Mouse (Mus musculus): Measurements from ENCODE around the gene Map7. TPM values are rescaled to one million over a fixed set of nuclear protein-coding genes. Genes with fewer than 3 reads are reported as not detected.
A peak's percentile ranks its signal among the peaks of the same experiment; 100 is the strongest.

Map7 gene
- polyA plus RNA-seq, 1 experiment, result 82.2 TPM

DNA sequence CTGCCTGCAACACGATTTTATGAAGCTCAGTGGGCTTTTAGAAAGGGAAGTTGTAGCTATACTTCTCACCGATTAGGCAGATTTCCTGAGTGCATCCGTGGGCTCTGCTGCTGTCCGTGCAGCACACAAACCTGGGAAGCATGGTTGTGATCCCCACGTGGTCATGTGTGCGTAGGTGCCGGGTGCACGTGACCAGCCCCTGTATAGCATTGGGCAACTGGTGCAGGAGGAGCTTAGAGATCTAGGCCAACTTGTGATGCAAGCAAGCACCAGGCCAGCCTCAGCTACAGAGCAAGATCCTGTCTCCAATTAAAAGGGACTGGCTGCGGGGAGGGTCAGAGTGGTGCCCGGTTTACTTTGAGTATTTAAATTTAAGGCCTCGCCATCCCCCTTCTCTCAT, 18.5 kb downstream of the Map7 start:
- no peak overlapping the region for H3K4me3 ChIP-seq (ENCODE audit: control insufficient read depth, low read depth, low read length)
- H3K4me1 ChIP-seq (ENCODE audit: control insufficient read depth, insufficient read depth, low read length), result peaks cover 5% of the 10 kb centered on the region
- no peaks in the 10 kb centered on the region for H3K36me3 ChIP-seq (ENCODE audit: control insufficient read depth, insufficient read depth, low read length)
- no peak overlapping the region for H3K27ac ChIP-seq (ENCODE audit: control insufficient read depth, insufficient read depth, low read depth, low read length)
- H3K27me3 ChIP-seq (ENCODE audit: control insufficient read depth, insufficient read depth, low read length), result no peaks in the 10 kb centered on the region
- TF ChIP-seq POLR2A (IDR thresholded peaks at IDR 0.05; ENCODE audit: control insufficient read depth, low read depth, low read length) (no peak), CTCF (IDR thresholded peaks at IDR 0.05; ENCODE audit: control insufficient read depth, insufficient read depth, insufficient replicate concordance, low read depth, low read length) (no peak)

DNA sequence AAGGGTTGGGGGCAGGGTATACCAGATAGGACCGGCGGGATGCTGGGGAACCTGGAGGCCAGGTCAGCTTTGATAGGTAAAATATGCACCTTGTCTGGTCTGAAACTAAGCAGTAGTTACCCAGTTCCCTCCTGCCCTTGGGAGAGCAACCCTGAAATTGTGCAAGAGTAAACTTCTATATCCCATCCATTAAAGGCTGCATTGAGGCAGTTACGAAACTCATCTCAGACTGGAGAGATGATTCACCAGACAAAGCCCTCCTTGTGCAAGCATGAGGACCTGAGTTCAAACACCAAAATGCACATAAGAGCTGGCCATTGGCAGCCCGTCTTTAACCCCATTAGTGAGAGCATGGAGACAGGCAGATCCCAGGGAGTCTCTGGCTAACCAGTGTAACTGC, 19.2 kb downstream of the Map7 start:
- Histone ChIP-seq H3K4me1 (ENCODE audit: control insufficient read depth, insufficient read depth, low read length) (peaks cover 5% of the 10 kb centered on the region), H3K27ac (ENCODE audit: control insufficient read depth, insufficient read depth, low read depth, low read length) (no peak overlapping the region), H3K36me3 (ENCODE audit: control insufficient read depth, insufficient read depth, low read length) (no peaks in the 10 kb centered on the region), H3K4me3 (ENCODE audit: control insufficient read depth, low read depth, low read length) (no peak overlapping the region), H3K27me3 (ENCODE audit: control insufficient read depth, insufficient read depth, low read length) (no peaks in the 10 kb centered on the region)
- TF ChIP-seq CTCF (IDR thresholded peaks at IDR 0.05; ENCODE audit: control insufficient read depth, insufficient read depth, insufficient replicate concordance, low read depth, low read length) (no peak), POLR2A (IDR thresholded peaks at IDR 0.05; ENCODE audit: control insufficient read depth, low read depth, low read length) (no peak)

DNA sequence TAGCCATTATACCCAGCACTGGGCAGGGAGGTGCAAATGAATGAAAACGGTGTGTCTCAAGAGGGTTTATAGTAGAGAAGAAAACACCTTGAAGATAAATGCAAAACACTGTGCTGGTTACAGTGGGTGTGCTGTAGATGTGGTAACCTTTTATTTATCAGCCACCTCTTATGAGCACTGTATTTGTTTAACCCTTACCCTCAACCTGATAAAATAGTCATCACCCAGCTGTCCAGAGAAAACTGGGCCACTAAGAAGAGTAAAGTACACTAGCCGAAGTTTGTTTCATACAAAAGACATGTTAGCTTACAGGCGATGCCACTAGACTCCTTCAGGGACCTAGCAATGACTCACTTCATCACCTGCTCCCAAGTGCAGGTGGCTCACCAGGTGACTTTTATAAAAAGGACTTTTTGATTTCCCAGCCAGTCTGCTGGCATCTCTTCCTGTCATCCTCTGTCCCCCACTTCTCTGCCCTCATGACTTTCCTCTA, 21.0 kb downstream of the Map7 start:
- H3K27ac ChIP-seq (ENCODE audit: control insufficient read depth, insufficient read depth, low read depth, low read length), result no peak overlapping the region
- H3K27me3 ChIP-seq (ENCODE audit: control insufficient read depth, insufficient read depth, low read length), result no peaks in the 10 kb centered on the region
- no peak overlapping the region for H3K4me3 ChIP-seq (ENCODE audit: control insufficient read depth, low read depth, low read length)
- H3K4me1 ChIP-seq (ENCODE audit: control insufficient read depth, insufficient read depth, low read length), result peaks cover 5% of the 10 kb centered on the region
- TF ChIP-seq CTCF (IDR thresholded peaks at IDR 0.05; ENCODE audit: control insufficient read depth, insufficient read depth, insufficient replicate concordance, low read depth, low read length), result no peak
- TF ChIP-seq POLR2A (IDR thresholded peaks at IDR 0.05; ENCODE audit: control insufficient read depth, low read depth, low read length), result no peak
- no peaks in the 10 kb centered on the region for H3K36me3 ChIP-seq (ENCODE audit: control insufficient read depth, insufficient read depth, low read length)

DNA sequence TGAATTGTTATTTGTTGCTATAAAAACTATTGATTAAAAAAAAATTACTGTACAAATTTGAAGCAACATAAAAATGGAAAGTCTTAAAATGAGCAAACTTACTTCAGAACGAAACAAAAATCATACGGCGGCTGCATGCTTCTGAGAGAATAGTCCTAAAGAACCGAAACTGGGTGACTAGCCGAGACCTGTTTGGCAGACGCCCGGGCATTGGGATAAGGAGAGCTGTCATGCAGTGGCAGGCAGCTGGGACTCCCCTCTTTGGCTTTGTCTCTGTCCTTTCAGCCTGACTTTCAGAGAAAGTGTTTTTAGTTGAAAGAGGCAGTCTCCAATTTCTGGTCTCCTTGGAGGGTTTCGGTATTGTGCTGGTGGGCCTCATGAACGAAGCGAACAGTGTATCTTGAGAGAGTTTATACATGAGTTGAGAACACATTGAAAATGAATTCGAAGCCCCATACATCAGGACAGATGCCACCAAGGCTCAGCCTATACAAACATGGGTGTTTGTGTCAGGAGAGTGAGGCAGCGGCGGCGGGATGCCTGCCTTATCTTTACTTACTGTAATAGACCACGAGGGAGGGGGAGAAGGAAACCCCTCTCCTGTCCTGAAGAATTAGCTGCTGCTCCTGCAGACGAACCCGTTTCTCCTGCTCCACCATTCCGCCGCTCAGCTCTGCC, 21.8 kb downstream of the Map7 start:
- Histone ChIP-seq H3K4me3 (ENCODE audit: control insufficient read depth, low read depth, low read length) (no peak overlapping the region), H3K27ac (ENCODE audit: control insufficient read depth, insufficient read depth, low read depth, low read length) (no peak overlapping the region), H3K27me3 (ENCODE audit: control insufficient read depth, insufficient read depth, low read length) (no peaks in the 10 kb centered on the region), H3K4me1 (ENCODE audit: control insufficient read depth, insufficient read depth, low read length) (peaks cover 5% of the 10 kb centered on the region), H3K36me3 (ENCODE audit: control insufficient read depth, insufficient read depth, low read length) (no peaks in the 10 kb centered on the region)
- TF ChIP-seq CTCF (IDR thresholded peaks at IDR 0.05; ENCODE audit: control insufficient read depth, insufficient read depth, insufficient replicate concordance, low read depth, low read length), result no peak
- TF ChIP-seq POLR2A (IDR thresholded peaks at IDR 0.05; ENCODE audit: control insufficient read depth, low read depth, low read length), result no peak

DNA sequence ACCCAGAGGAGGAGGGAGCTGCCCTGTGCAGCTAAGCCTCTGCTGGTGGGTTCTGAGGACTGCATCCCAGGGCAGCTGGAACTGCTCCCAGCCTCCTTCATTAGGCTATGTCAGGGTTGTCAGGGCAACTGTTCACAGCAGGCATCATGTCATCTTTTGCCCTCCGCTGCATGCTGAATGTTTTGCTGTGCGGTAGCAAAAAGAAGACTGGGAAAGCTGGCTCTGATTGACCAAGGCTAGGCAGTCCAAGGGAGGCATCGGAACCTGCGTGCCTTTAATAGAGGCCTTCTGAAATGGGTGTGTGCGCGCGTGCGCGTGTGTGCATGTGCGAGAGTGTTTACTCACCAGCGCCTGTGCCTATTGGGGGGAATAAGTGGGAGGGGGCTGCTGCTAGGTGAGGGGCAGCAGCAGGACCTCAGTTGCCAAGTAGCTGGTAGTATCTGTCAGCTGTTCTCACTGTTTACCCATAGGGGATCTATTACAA, 22.4 kb downstream of the Map7 start:
- TF ChIP-seq POLR2A (IDR thresholded peaks at IDR 0.05; ENCODE audit: control insufficient read depth, low read depth, low read length), result no peak
- TF ChIP-seq CTCF (IDR thresholded peaks at IDR 0.05; ENCODE audit: control insufficient read depth, insufficient read depth, insufficient replicate concordance, low read depth, low read length), result peak; percentile 59; the same call in 1 of the 2 replicates
- Histone ChIP-seq H3K36me3 (ENCODE audit: control insufficient read depth, insufficient read depth, low read length) (no peaks in the 10 kb centered on the region), H3K4me3 (ENCODE audit: control insufficient read depth, low read depth, low read length) (no peak overlapping the region), H3K4me1 (ENCODE audit: control insufficient read depth, insufficient read depth, low read length) (peaks cover 5% of the 10 kb centered on the region), H3K27me3 (ENCODE audit: control insufficient read depth, insufficient read depth, low read length) (no peaks in the 10 kb centered on the region), H3K27ac (ENCODE audit: control insufficient read depth, insufficient read depth, low read depth, low read length) (no peak overlapping the region)

DNA sequence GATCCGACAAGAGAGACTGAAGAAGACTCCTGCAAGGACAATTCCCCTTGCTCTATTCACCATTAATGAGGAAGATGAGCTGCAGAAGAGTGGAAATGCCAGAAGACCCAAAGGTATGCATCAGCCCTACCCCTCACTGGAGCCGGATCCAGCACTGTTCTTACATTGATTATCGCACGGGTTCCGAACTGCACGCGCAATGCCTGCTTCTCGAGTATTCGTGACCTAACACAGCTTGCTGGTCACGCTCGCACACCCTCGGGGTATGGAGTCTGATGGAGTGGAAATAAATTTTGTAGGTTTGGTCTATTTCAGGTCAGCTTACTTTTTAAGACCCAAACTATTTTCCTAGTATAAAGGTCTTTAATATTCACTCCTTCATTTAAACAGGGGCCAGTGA, 22.9 kb downstream of the Map7 start:
- Histone ChIP-seq H3K4me1 (ENCODE audit: control insufficient read depth, insufficient read depth, low read length) (peaks cover 5% of the 10 kb centered on the region), H3K27ac (ENCODE audit: control insufficient read depth, insufficient read depth, low read depth, low read length) (no peak overlapping the region), H3K4me3 (ENCODE audit: control insufficient read depth, low read depth, low read length) (no peak overlapping the region), H3K36me3 (ENCODE audit: control insufficient read depth, insufficient read depth, low read length) (no peaks in the 10 kb centered on the region), H3K27me3 (ENCODE audit: control insufficient read depth, insufficient read depth, low read length) (no peaks in the 10 kb centered on the region)
- TF ChIP-seq CTCF (IDR thresholded peaks at IDR 0.05; ENCODE audit: control insufficient read depth, insufficient read depth, insufficient replicate concordance, low read depth, low read length) (no peak), POLR2A (IDR thresholded peaks at IDR 0.05; ENCODE audit: control insufficient read depth, low read depth, low read length) (no peak)

DNA sequence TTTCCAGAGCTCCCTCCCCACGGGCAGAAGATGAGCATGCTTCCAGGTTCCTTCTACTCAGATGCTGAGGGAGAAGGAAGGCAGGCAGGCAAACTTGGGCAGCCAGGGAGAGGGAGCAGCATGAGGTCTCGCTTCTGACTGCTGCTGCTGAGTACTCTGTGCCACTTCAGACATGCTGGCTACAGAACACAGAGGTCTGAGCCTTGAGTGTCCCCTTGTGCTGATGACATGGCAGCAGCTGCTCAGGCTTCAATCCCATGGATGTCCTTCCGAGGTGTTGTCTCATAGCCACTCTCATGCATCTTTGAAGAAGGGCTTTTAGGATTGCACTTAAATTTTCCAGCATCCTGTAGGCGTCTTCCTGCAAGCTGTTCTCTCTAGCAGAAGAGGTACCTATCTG, 23.5 kb downstream of the Map7 start:
- H3K36me3 ChIP-seq (ENCODE audit: control insufficient read depth, insufficient read depth, low read length), result no peaks in the 10 kb centered on the region
- H3K4me1 ChIP-seq (ENCODE audit: control insufficient read depth, insufficient read depth, low read length), result peaks cover 5% of the 10 kb centered on the region
- TF ChIP-seq CTCF (IDR thresholded peaks at IDR 0.05; ENCODE audit: control insufficient read depth, insufficient read depth, insufficient replicate concordance, low read depth, low read length), result no peak
- TF ChIP-seq POLR2A (IDR thresholded peaks at IDR 0.05; ENCODE audit: control insufficient read depth, low read depth, low read length), result no peak
- H3K4me3 ChIP-seq (ENCODE audit: control insufficient read depth, low read depth, low read length), result no peak overlapping the region
- H3K27ac ChIP-seq (ENCODE audit: control insufficient read depth, insufficient read depth, low read depth, low read length), result no peak overlapping the region
- no peaks in the 10 kb centered on the region for H3K27me3 ChIP-seq (ENCODE audit: control insufficient read depth, insufficient read depth, low read length)
